7 mouse cellular contexts compared by ENCODE assay signal in genomic region chr4:152178344-152178864, GRCm38 (mm10). TPM values are rescaled to one million over a fixed set of nuclear protein-coding genes. Genes with fewer than 3 reads are reported as not detected.
DNase-seq lines count a peak whose midpoint lies in the region; ATAC-seq and TF ChIP-seq lines count a peak whose summit lies in the region.

No protein-coding gene starts in this region.

- peak overlapping the region; percentile 87 for H3K4me3 ChIP-seq in G1E (ENCODE audit: low read depth, low read length)
- peak overlapping the region; percentile 62 for H3K4me3 ChIP-seq in embryonic facial prominence, embryonic 13.5 days
- H3K4me3 ChIP-seq in heart, embryonic 13.5 days: peak overlapping the region; percentile 68
- peak overlapping the region; percentile 69 for H3K4me3 ChIP-seq in lung, embryonic 16.5 days (ENCODE audit: low read length)
- H3K4me3 ChIP-seq in stomach, embryonic 15.5 days (replicated peaks): peak overlapping the region; percentile 70

- no peak overlapping the region for H3K27ac ChIP-seq in embryonic facial prominence, embryonic 13.5 days
- H3K27ac ChIP-seq in heart, embryonic 13.5 days (replicated peaks): 0 out of 2 replicates have a peak overlapping the region, but pooled peaks have one; percentile 12
- H3K27ac ChIP-seq in lung, embryonic 16.5 days (ENCODE audit: low read length): no peak overlapping the region
- H3K27ac ChIP-seq in stomach, embryonic 15.5 days: no peak overlapping the region

- H3K27me3 ChIP-seq in G1E (ENCODE audit: insufficient read depth, low read length): no peaks in the 10 kb centered on the region
- peaks cover 42% of the 10 kb centered on the region for H3K27me3 ChIP-seq in embryonic facial prominence, embryonic 13.5 days
- H3K27me3 ChIP-seq in heart, embryonic 13.5 days (replicated peaks): peaks cover 38% of the 10 kb centered on the region
- H3K27me3 ChIP-seq in lung, embryonic 16.5 days (ENCODE audit: control insufficient read depth, insufficient read depth, low read depth, low read length): 0 out of 2 replicates have a peak, but pooled peaks cover 2% of the 10 kb centered on the region
- peaks cover 18% of the 10 kb centered on the region for H3K27me3 ChIP-seq in stomach, embryonic 15.5 days (replicated peaks)

- no peak for DNase-seq in G1E (ENCODE audit: low spot score)
- DNase-seq in adrenal gland, adult 18-20 months (ENCODE audit: low spot score in 2 of 2): peak; percentile 63 to 67
- DNase-seq in kidney, postnatal 14 days: peak; percentile 59

- H3K9ac ChIP-seq in embryonic facial prominence, embryonic 13.5 days: peak overlapping the region; percentile 66
- peak overlapping the region; percentile 81 for H3K9ac ChIP-seq in heart, embryonic 13.5 days
- H3K9ac ChIP-seq in lung, embryonic 16.5 days (ENCODE audit: low read length): peak overlapping the region; percentile 65
- peak overlapping the region; percentile 16; the same call in 1 of the 2 replicates for H3K9ac ChIP-seq in stomach, embryonic 15.5 days

- under 1% methylated on average over 35 of the region's 35 CpGs for WGBS in embryonic facial prominence, embryonic 13.5 days
- WGBS in heart, embryonic 13.5 days: under 1% methylated on average over 35 of the region's 35 CpGs
- 1% methylated on average over 35 of the region's 35 CpGs for WGBS in lung, embryonic 16.5 days
- under 1% methylated on average over 35 of the region's 35 CpGs for WGBS in stomach, embryonic 15.5 days

- peaks cover 58% of the 10 kb centered on the region for H3K4me1 ChIP-seq in G1E (ENCODE audit: insufficient read depth, low read depth, low read length)
- H3K4me1 ChIP-seq in embryonic facial prominence, embryonic 13.5 days: peaks cover 15% of the 10 kb centered on the region
- peaks cover 27% of the 10 kb centered on the region for H3K4me1 ChIP-seq in heart, embryonic 13.5 days
- peaks cover 7% of the 10 kb centered on the region for H3K4me1 ChIP-seq in lung, embryonic 16.5 days (replicated peaks; ENCODE audit: control insufficient read depth, insufficient read depth, low read length)
- H3K4me1 ChIP-seq in stomach, embryonic 15.5 days: peaks cover 22% of the 10 kb centered on the region

- H3K4me2 ChIP-seq in embryonic facial prominence, embryonic 13.5 days: peak overlapping the region; percentile 96
- H3K4me2 ChIP-seq in heart, embryonic 13.5 days: peak overlapping the region; percentile 98
- peak overlapping the region; percentile 94 for H3K4me2 ChIP-seq in lung, embryonic 16.5 days (ENCODE audit: low read depth, low read length)
- peak overlapping the region; percentile 98 for H3K4me2 ChIP-seq in stomach, embryonic 15.5 days

- H3K36me3 ChIP-seq in G1E (replicated peaks): peaks cover 34% of the 10 kb centered on the region
- H3K36me3 ChIP-seq in embryonic facial prominence, embryonic 13.5 days: no peaks in the 10 kb centered on the region
- H3K36me3 ChIP-seq in heart, embryonic 13.5 days: no peaks in the 10 kb centered on the region
- no peaks in the 10 kb centered on the region for H3K36me3 ChIP-seq in lung, embryonic 16.5 days (ENCODE audit: control insufficient read depth, insufficient read depth, low read length)
- H3K36me3 ChIP-seq in stomach, embryonic 15.5 days: no peaks in the 10 kb centered on the region

- ATAC-seq in G1E (ENCODE audit: extremely low read depth, insufficient number of reproducible peaks, low FRiP score, poor library complexity, severe bottlenecking): no peak
- peak; percentile 56 for ATAC-seq in embryonic facial prominence, embryonic 13.5 days (ENCODE audit: insufficient number of reproducible peaks, insufficient read depth, low FRiP score, low TSS enrichment, low read depth)
- peak; percentile 15; the same call in 1 of the 2 replicates for ATAC-seq in heart, embryonic 13.5 days (ENCODE audit: extremely low read depth, insufficient number of reproducible peaks, low FRiP score, low TSS enrichment)
- ATAC-seq in lung, embryonic 16.5 days (ENCODE audit: low read depth): peak; percentile 52
- ATAC-seq in stomach, embryonic 15.5 days (ENCODE audit: insufficient read depth, low FRiP score, low read depth): peak; percentile 32

- peaks cover 3% of the 10 kb centered on the region for H3K9me3 ChIP-seq in G1E (replicated peaks)
- no peaks in the 10 kb centered on the region for H3K9me3 ChIP-seq in embryonic facial prominence, embryonic 13.5 days
- no peaks in the 10 kb centered on the region for H3K9me3 ChIP-seq in heart, embryonic 13.5 days
- no peaks in the 10 kb centered on the region for H3K9me3 ChIP-seq in lung, embryonic 16.5 days (ENCODE audit: control insufficient read depth, low read length)
- H3K9me3 ChIP-seq in stomach, embryonic 15.5 days: no peaks in the 10 kb centered on the region

- no peak for TF ChIP-seq CTCF in G1E (IDR thresholded peaks at IDR 0.05; ENCODE audit: low read depth, low read length)

RNA-seq across cellular contexts. Expression of gene Acot7, which starts 0.5 kb away (rescaled TPM):
- total RNA-seq in G1E (2014; fragmentation: Nextera tagmentation) (17.1 and 22.1 TPM in 2 replicates), G1E (2017) (17.6 and 18.6 TPM in 2 replicates)
- 46.2 and 51.1 TPM in 2 replicates for polyA plus RNA-seq in G1E (2012)
- total RNA-seq in adrenal gland, adult 18-20 months (2021): 10 to 100 TPM; 45.7 to 54.0 TPM
- 48.5 and 54.1 TPM in 2 replicates for polyA plus RNA-seq in embryonic facial prominence, embryonic 13.5 days (2015; fragmentation: Nextera tagmentation; extraction: Ambion mirVana)
- 73.9 and 84.7 TPM in 2 replicates for polyA plus RNA-seq in heart, embryonic 13.5 days (2015; fragmentation: Nextera tagmentation; extraction: Ambion mirVana)
- 66.5 and 69.0 TPM in 2 replicates for polyA plus RNA-seq in lung, embryonic 16.5 days (2015; fragmentation: Nextera tagmentation; extraction: Ambion mirVana)
- polyA plus RNA-seq in stomach, embryonic 15.5 days (2015; fragmentation: Nextera tagmentation; extraction: Ambion mirVana): 60.0 and 63.1 TPM in 2 replicates

RNA-seq across cellular contexts. Expression of gene Hes2, which starts 19.7 kb away (rescaled TPM):
- total RNA-seq in G1E (2014; fragmentation: Nextera tagmentation): not detected in 2 replicates
- total RNA-seq in G1E (2017): 0.33 and 0.46 TPM in 2 replicates
- 0.04 and 0.18 TPM in 2 replicates for polyA plus RNA-seq in G1E (2012)
- total RNA-seq in adrenal gland, adult 18-20 months (2021): not detected
- polyA plus RNA-seq in embryonic facial prominence, embryonic 13.5 days (2015; fragmentation: Nextera tagmentation; extraction: Ambion mirVana): 0.10 TPM in 1 of 2 replicates, not detected in the other
- not detected in 2 replicates for polyA plus RNA-seq in heart, embryonic 13.5 days (2015; fragmentation: Nextera tagmentation; extraction: Ambion mirVana)
- polyA plus RNA-seq in lung, embryonic 16.5 days (2015; fragmentation: Nextera tagmentation; extraction: Ambion mirVana): 0.54 and 0.87 TPM in 2 replicates
- polyA plus RNA-seq in stomach, embryonic 15.5 days (2015; fragmentation: Nextera tagmentation; extraction: Ambion mirVana): 0.43 and 0.44 TPM in 2 replicates

RNA-seq across cellular contexts. Expression of gene Espn, which starts 26.2 kb away (rescaled TPM):
- total RNA-seq in G1E (2014; fragmentation: Nextera tagmentation) (9.3 and 16.4 TPM in 2 replicates), G1E (2017) (4.2 and 4.3 TPM in 2 replicates)
- polyA plus RNA-seq in G1E (2012): 48.0 and 61.7 TPM in 2 replicates
- total RNA-seq in adrenal gland, adult 18-20 months (2021): 1 to 10 TPM; 1.9 to 3.3 TPM
- polyA plus RNA-seq in embryonic facial prominence, embryonic 13.5 days (2015; fragmentation: Nextera tagmentation; extraction: Ambion mirVana): 3.4 and 5.9 TPM in 2 replicates
- 0.87 and 1.1 TPM in 2 replicates for polyA plus RNA-seq in heart, embryonic 13.5 days (2015; fragmentation: Nextera tagmentation; extraction: Ambion mirVana)
- polyA plus RNA-seq in lung, embryonic 16.5 days (2015; fragmentation: Nextera tagmentation; extraction: Ambion mirVana): 6.6 and 10.1 TPM in 2 replicates
- 15.9 and 19.2 TPM in 2 replicates for polyA plus RNA-seq in stomach, embryonic 15.5 days (2015; fragmentation: Nextera tagmentation; extraction: Ambion mirVana)

Comparison
In these comparisons a context has a peak if more than half of its experiments do, and no peak if none do; other contexts are left out.
1. H3K9ac ChIP-seq: peak in every context shown above with its lines; median percentile 81 in heart, embryonic 13.5 days; 66 in embryonic facial prominence, embryonic 13.5 days; 65 in lung, embryonic 16.5 days; 16 in stomach, embryonic 15.5 days.